Mouse (Mus musculus) small intestine, adult 2 months (tissue): ENCODE results near the gene Nrros.

Experiments
- CTCF ChIP-seq: fragments of 200-500 bp; IDR thresholded peaks from 2 replicates; pipeline ENCODE4 v1.5.1; 2012; ENCODE audit warnings: low read depth, mild to moderate bottlenecking, control low read depth, inconsistent platforms, low read length, moderate library complexity, mixed read lengths; ENCODE audit not compliant: insufficient replicate concordance, insufficient read length; ENCODE audit errors: extremely low read depth
- POLR2A ChIP-seq: fragments of 200-500 bp; IDR thresholded peaks from 2 replicates; pipeline ENCODE4 v1.6.1; 2012; ENCODE audit warnings: low read depth, mild to moderate bottlenecking, control low read depth, inconsistent platforms, low read length, moderate library complexity

DNA sequence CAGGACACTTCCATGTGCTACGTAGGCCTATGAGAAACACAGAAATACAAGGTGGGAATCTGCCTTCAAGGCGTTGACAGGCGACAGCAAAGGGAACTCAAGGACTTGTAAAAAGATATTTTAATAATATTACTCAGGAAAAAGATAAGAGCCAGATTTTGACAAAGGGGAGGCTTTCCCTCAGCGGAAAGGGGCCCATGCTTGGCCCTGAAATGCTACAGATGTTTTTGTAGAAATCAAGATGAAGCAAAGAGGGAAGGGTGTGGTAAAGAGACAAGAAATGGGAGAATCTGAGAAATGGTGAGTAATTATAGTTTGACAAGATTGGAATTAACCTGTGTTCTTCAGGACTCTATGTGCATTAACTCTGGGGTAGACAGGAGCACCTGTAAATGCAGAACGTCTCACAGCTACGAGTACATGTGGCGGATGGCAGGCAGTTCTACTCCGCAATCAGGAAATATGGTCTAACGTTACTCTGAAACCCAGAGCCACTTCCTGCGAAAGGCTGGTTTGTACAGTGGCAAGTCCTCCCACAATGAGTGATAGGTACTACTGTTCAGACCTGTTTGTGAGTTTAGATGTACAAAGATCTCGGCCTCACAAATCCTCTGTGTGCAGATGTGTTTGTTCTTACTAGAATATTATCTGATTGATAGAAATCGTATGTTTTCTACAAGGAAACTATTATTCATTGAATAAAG is 57.9 kb downstream of the Nrros start:
- TF ChIP-seq POLR2A: no peak
- TF ChIP-seq CTCF: no peak
